Mouse (Mus musculus) liver, embryonic 15.5 days (tissue): ENCODE data around the gene Cped1. TPM values are rescaled to one million over a fixed set of nuclear protein-coding genes. Genes with fewer than 3 reads are reported as not detected.

Source experiments
- ATAC-seq: fragments of 200-750 bp; cut with Nextera tagmentation; 2 replicates; pipeline ENCODE4 v1.8.0; 2017; ENCODE audit warnings: moderate number of reproducible peaks, mild to moderate bottlenecking, moderate library complexity; ENCODE audit not compliant: insufficient read depth
- H3K27ac ChIP-seq: fragments of 300-500 bp; sonication (generic); replicated peaks from 2 replicates; pipeline ENCODE4 v1.5.1; 2015; ENCODE audit warnings: mild to moderate bottlenecking, inconsistent platforms
- H3K27me3 ChIP-seq: fragments of 300-500 bp; sonication (generic); 2 replicates; pipeline ENCODE4 v1.6.1; 2015; ENCODE audit warnings: mild to moderate bottlenecking, inconsistent platforms
- H3K36me3 ChIP-seq: fragments of 300-500 bp; sonication (generic); replicated peaks from 2 replicates; pipeline ENCODE4 v1.6.1; 2015; ENCODE audit warnings: moderate library complexity, mild to moderate bottlenecking, inconsistent platforms
- H3K4me1 ChIP-seq: fragments of 300-500 bp; sonication (generic); replicated peaks from 2 replicates; pipeline ENCODE4 v1.6.1; 2015; ENCODE audit warnings: inconsistent platforms
- H3K4me2 ChIP-seq: fragments of 300-500 bp; sonication (generic); 2 replicates; pipeline ENCODE4 v1.6.1; 2015; ENCODE audit warnings: moderate library complexity, mild to moderate bottlenecking, inconsistent platforms
- H3K4me3 ChIP-seq: fragments of 300-500 bp; sonication (generic); replicated peaks from 2 replicates; pipeline ENCODE4 v1.5.1; 2015; ENCODE audit warnings: mild to moderate bottlenecking, inconsistent platforms
- H3K9ac ChIP-seq: fragments of 300-500 bp; sonication (generic); 2 replicates; pipeline ENCODE4 v1.6.1; 2015; ENCODE audit warnings: moderate library complexity, mild to moderate bottlenecking, inconsistent platforms
- H3K9me3 ChIP-seq: fragments of 300-500 bp; sonication (generic); replicated peaks from 2 replicates; pipeline ENCODE4 v1.6.1; 2016; ENCODE audit warnings: inconsistent platforms
- WGBS: fragments of 180-500 bp; shearing (Covaris S2); methylation state at CpG from one replicate; pipeline ENCODE4 v1.1.7; 2015; ENCODE audit warnings: mixed read lengths; ENCODE audit not compliant: insufficient replicate concordance; 5-methylcytosine and 5-hydroxymethylcytosine counted together
- polyA plus RNA-seq: library from polyadenylated mRNA; unstranded; fragments of >200 nt; fragmentation: Nextera tagmentation; extraction: Ambion mirVana; gene quantifications from 2 replicates; pipeline ENCODE4 v1.2.1, GENCODE M21; 2015

Gene Cped1
- polyA plus RNA-seq, 1 experiment from 2014 or later, result 3.7 TPM

- H3K9me3 ChIP-seq, result no peaks in the 10 kb centered on the region
- ATAC-seq, result no peak
- H3K4me2 ChIP-seq, result no peak overlapping the region
- H3K9ac ChIP-seq, result no peak overlapping the region
- WGBS, result 54% methylated on average over 6 of the region's 6 CpGs
- H3K27ac ChIP-seq, result no peak overlapping the region
- H3K36me3 ChIP-seq, result no peaks in the 10 kb centered on the region
- no peaks in the 10 kb centered on the region for H3K4me1 ChIP-seq
- no peaks in the 10 kb centered on the region for H3K27me3 ChIP-seq
- no peak overlapping the region for H3K4me3 ChIP-seq
These were observed 221.0 kb downstream of the Cped1 start for GRCm38 (mm10) chr6:22206630-22207293.

- Histone ChIP-seq H3K36me3 (no peaks in the 10 kb centered on the region), H3K4me1 (no peaks in the 10 kb centered on the region), H3K9me3 (no peaks in the 10 kb centered on the region), H3K27me3 (no peaks in the 10 kb centered on the region), H3K4me3 (no peak overlapping the region), H3K4me2 (no peak overlapping the region), H3K9ac (no peak overlapping the region), H3K27ac (no peak overlapping the region)
- ATAC-seq, result no peak
- WGBS, result 60% methylated on average over 6 of the region's 6 CpGs
These were observed 226.4 kb downstream of the Cped1 start for GRCm38 (mm10) chr6:22212158-22212557.

GRCm38 (mm10) chr6:22213187-22213586, 227.5 kb downstream of the Cped1 start:
- ATAC-seq, result no peak
- H3K36me3 ChIP-seq, result no peaks in the 10 kb centered on the region
- no peak overlapping the region for H3K27ac ChIP-seq
- no peak overlapping the region for H3K9ac ChIP-seq
- H3K9me3 ChIP-seq, result no peaks in the 10 kb centered on the region
- H3K4me3 ChIP-seq, result no peak overlapping the region
- H3K4me2 ChIP-seq, result no peak overlapping the region
- WGBS, result 62% methylated on average over 5 of the region's 5 CpGs
- no peaks in the 10 kb centered on the region for H3K4me1 ChIP-seq
- H3K27me3 ChIP-seq, result no peaks in the 10 kb centered on the region

GRCm38 (mm10) chr6:22213813-22214212, 228.1 kb downstream of the Cped1 start:
- H3K9ac ChIP-seq, result no peak overlapping the region
- H3K36me3 ChIP-seq, result no peaks in the 10 kb centered on the region
- H3K27ac ChIP-seq, result no peak overlapping the region
- H3K9me3 ChIP-seq, result no peaks in the 10 kb centered on the region
- no peaks in the 10 kb centered on the region for H3K4me1 ChIP-seq
- H3K4me3 ChIP-seq, result no peak overlapping the region
- no peaks in the 10 kb centered on the region for H3K27me3 ChIP-seq
- 21% methylated on average over 3 of the region's 3 CpGs for WGBS
- no peak for ATAC-seq
- no peak overlapping the region for H3K4me2 ChIP-seq

GRCm38 (mm10) chr6:22214665-22215064, 228.9 kb downstream of the Cped1 start:
- no peak for ATAC-seq
- Histone ChIP-seq H3K4me3 (no peak overlapping the region), H3K27ac (no peak overlapping the region), H3K4me2 (no peak overlapping the region), H3K27me3 (no peaks in the 10 kb centered on the region), H3K9ac (no peak overlapping the region), H3K36me3 (no peaks in the 10 kb centered on the region), H3K4me1 (no peaks in the 10 kb centered on the region), H3K9me3 (no peaks in the 10 kb centered on the region)
- 34% methylated on average over 6 of the region's 6 CpGs for WGBS

GRCm38 (mm10) chr6:22216276-22216973, 230.7 kb downstream of the Cped1 start:
- H3K27me3 ChIP-seq, result no peaks in the 10 kb centered on the region
- H3K4me1 ChIP-seq, result no peaks in the 10 kb centered on the region
- H3K36me3 ChIP-seq, result no peaks in the 10 kb centered on the region
- H3K27ac ChIP-seq, result no peak overlapping the region
- WGBS, result 74% methylated on average over 14 of the region's 14 CpGs
- H3K9me3 ChIP-seq, result no peaks in the 10 kb centered on the region
- H3K9ac ChIP-seq, result no peak overlapping the region
- H3K4me2 ChIP-seq, result no peak overlapping the region
- ATAC-seq, result no peak
- H3K4me3 ChIP-seq, result no peak overlapping the region

GRCm38 (mm10) chr6:22221134-22221533, 235.4 kb downstream of the Cped1 start:
- Histone ChIP-seq H3K4me3 (no peak overlapping the region), H3K9ac (no peak overlapping the region), H3K4me1 (no peaks in the 10 kb centered on the region), H3K9me3 (no peaks in the 10 kb centered on the region), H3K27ac (no peak overlapping the region), H3K27me3 (no peaks in the 10 kb centered on the region), H3K36me3 (no peaks in the 10 kb centered on the region), H3K4me2 (no peak overlapping the region)
- 70% methylated on average over 8 of the region's 8 CpGs for WGBS
- no peak for ATAC-seq

- Histone ChIP-seq H3K9ac (no peak overlapping the region), H3K36me3 (no peaks in the 10 kb centered on the region), H3K4me1 (no peaks in the 10 kb centered on the region), H3K27ac (no peak overlapping the region), H3K9me3 (no peaks in the 10 kb centered on the region), H3K27me3 (no peaks in the 10 kb centered on the region), H3K4me2 (no peak overlapping the region), H3K4me3 (no peak overlapping the region)
- ATAC-seq, result peak; percentile 40; the same call in 1 of the 2 replicates
- 41% methylated on average over 4 of the region's 4 CpGs for WGBS
These were observed 236.4 kb downstream of the Cped1 start for GRCm38 (mm10) chr6:22222087-22222486.

GRCm38 (mm10) chr6:22222947-22223346, 237.2 kb downstream of the Cped1 start:
- H3K9ac ChIP-seq, result no peak overlapping the region
- H3K9me3 ChIP-seq, result no peaks in the 10 kb centered on the region
- H3K4me3 ChIP-seq, result no peak overlapping the region
- no peaks in the 10 kb centered on the region for H3K36me3 ChIP-seq
- no peak for ATAC-seq
- no peak overlapping the region for H3K4me2 ChIP-seq
- H3K4me1 ChIP-seq, result no peaks in the 10 kb centered on the region
- WGBS, result 75% methylated on average over 8 of the region's 8 CpGs
- H3K27ac ChIP-seq, result no peak overlapping the region
- H3K27me3 ChIP-seq, result no peaks in the 10 kb centered on the region

GRCm38 (mm10) chr6:22224351-22224750, 238.6 kb downstream of the Cped1 start:
- H3K9ac ChIP-seq, result no peak overlapping the region
- no peaks in the 10 kb centered on the region for H3K4me1 ChIP-seq
- no peak overlapping the region for H3K4me2 ChIP-seq
- no peaks in the 10 kb centered on the region for H3K27me3 ChIP-seq
- ATAC-seq, result no peak
- H3K4me3 ChIP-seq, result no peak overlapping the region
- no peaks in the 10 kb centered on the region for H3K9me3 ChIP-seq
- WGBS, result 74% methylated on average over 4 of the region's 4 CpGs
- H3K27ac ChIP-seq, result no peak overlapping the region
- H3K36me3 ChIP-seq, result no peaks in the 10 kb centered on the region

GRCm38 (mm10) chr6:22231244-22231643, 245.5 kb downstream of the Cped1 start:
- Histone ChIP-seq H3K4me1 (no peaks in the 10 kb centered on the region), H3K4me3 (no peak overlapping the region), H3K4me2 (no peak overlapping the region), H3K9me3 (no peaks in the 10 kb centered on the region), H3K27ac (no peak overlapping the region), H3K27me3 (no peaks in the 10 kb centered on the region), H3K36me3 (no peaks in the 10 kb centered on the region), H3K9ac (no peak overlapping the region)
- 52% methylated on average over 3 of the region's 3 CpGs for WGBS
- no peak for ATAC-seq
